Mouse (Mus musculus) MEL (cell line): Measurements from ENCODE around the gene 2310079G19Rik.

Experiments used
- CTCF ChIP-seq, 3 experiments: IDR thresholded peaks in 2 of 3; conservative IDR thresholded peaks in 1 of 3; 2 replicates each; pipeline ENCODE4 v1.5.1; 2011 to 2012; ENCODE audit warnings: low read length in 3 of 3, low read depth in 2 of 3, mild to moderate bottlenecking in 2 of 3, improper control_type of control experiment in 1 of 3, inconsistent platforms in 1 of 3, mixed read lengths in 1 of 3, moderate library complexity in 1 of 3; ENCODE audit not compliant: control insufficient read depth in 1 of 3, insufficient read depth in 1 of 3, poor library complexity in 1 of 3, severe bottlenecking in 1 of 3
- EP300 ChIP-seq, 2 experiments: IDR thresholded peaks; 2 replicates each; pipeline ENCODE4 v1.6.1; 2011; ENCODE audit warnings: improper control_type of control experiment in 2 of 2, low read length in 2 of 2, low read depth in 1 of 2, mild to moderate bottlenecking in 1 of 2
- ETS1 ChIP-seq: IDR thresholded peaks from 2 replicates; pipeline ENCODE4 v1.6.1; 2012; ENCODE audit warnings: low read depth, mild to moderate bottlenecking, inconsistent platforms, low read length, improper control_type of control experiment, moderate library complexity
- POLR2A ChIP-seq, 2 experiments: IDR thresholded peaks; 2 replicates each; pipeline ENCODE4 v1.6.1; 2011 to 2012; ENCODE audit warnings: low read length in 2 of 2, mild to moderate bottlenecking in 2 of 2, control low read depth in 1 of 2, improper control_type of control experiment in 1 of 2, low read depth in 1 of 2, moderate library complexity in 1 of 2; ENCODE audit not compliant: control insufficient read depth in 1 of 2, insufficient read depth in 1 of 2, poor library complexity in 1 of 2
- RAD21 ChIP-seq: IDR thresholded peaks from 2 replicates; pipeline ENCODE4 v1.6.1; 2011; ENCODE audit warnings: mild to moderate bottlenecking, low read depth, low read length, improper control_type of control experiment
- SMC3 ChIP-seq: IDR thresholded peaks from 2 replicates; pipeline ENCODE4 v1.6.1; 2011; ENCODE audit warnings: low read depth, low read length, improper control_type of control experiment

- TF ChIP-seq EP300 (IDR thresholded peaks at IDR 0.05; ENCODE audit: low read depth in 1 of 2, low read length in 2 of 2) (no peak), POLR2A (IDR thresholded peaks at IDR 0.05; ENCODE audit: control insufficient read depth in 1 of 2, insufficient read depth in 1 of 2, low read depth in 1 of 2, low read length in 2 of 2, poor library complexity in 1 of 2) (no peak), ETS1 (no peak), RAD21 (no peak), SMC3 (no peak), CTCF (IDR thresholded peaks at IDR 0.05 in 2 of 3, conservative IDR thresholded peaks at IDR 0.05 in 1 of 3; ENCODE audit: control insufficient read depth in 1 of 3, insufficient read depth in 1 of 3, low read depth in 2 of 3, low read length in 3 of 3, poor library complexity in 1 of 3, severe bottlenecking in 1 of 3) (no peak)
Measured at GRCm38 (mm10) chr16:88651082-88651481, 23.6 kb upstream of the 2310079G19Rik start.
